Mouse (Mus musculus): ENCODE measurements at regions not wholly inside any gene's neighbourhood (a gene's known extent, or its start where the extent isn't known, plus 50 kb on each side); places are given as distances from the start of the nearest gene placed in this dataset.

GRCm38 (mm10) chr6:117650541-117650940 is 190.4 kb upstream of the Zfp637 start:
- H3K4me1 ChIP-seq (ENCODE audit: control insufficient read depth in 1 of 2, insufficient read depth in 2 of 2, low read length in 2 of 2) = no peaks in the 10 kb centered on the region
- no peak for TF ChIP-seq TCF12 (IDR thresholded peaks at IDR 0.05; ENCODE audit: low read depth, low read length)
- TF ChIP-seq ETS1 (IDR thresholded peaks at IDR 0.05; ENCODE audit: low read depth, low read length) = no peak
- TF ChIP-seq ZC3H11A (IDR thresholded peaks at IDR 0.05; ENCODE audit: low read depth, low read length) = no peak
- TF ChIP-seq GABPA (IDR thresholded peaks at IDR 0.05; ENCODE audit: low read depth, low read length) = no peak
- TF ChIP-seq SIN3A (IDR thresholded peaks at IDR 0.05; ENCODE audit: low read length) = no peak
- no peak for TF ChIP-seq TAL1 (IDR thresholded peaks at IDR 0.05; ENCODE audit: low read length)
- TF ChIP-seq JUND (IDR thresholded peaks at IDR 0.05; ENCODE audit: low read depth, low read length) = no peak
- TF ChIP-seq SMC3 (IDR thresholded peaks at IDR 0.05; ENCODE audit: low read depth, low read length) = no peak
- TF ChIP-seq KAT2A (conservative IDR thresholded peaks at IDR 0.05; ENCODE audit: low read depth, low read length) = no peak
- no peak for TF ChIP-seq BHLHE40 (IDR thresholded peaks at IDR 0.05; ENCODE audit: borderline replicate concordance, low read depth, low read length)
- no peak for TF ChIP-seq POLR2A (IDR thresholded peaks at IDR 0.05; ENCODE audit: control insufficient read depth in 1 of 2, insufficient read depth in 1 of 2, low read depth in 1 of 2, low read length in 2 of 2, poor library complexity in 1 of 2)
- TF ChIP-seq CTCF (IDR thresholded peaks at IDR 0.05 in 2 of 3, conservative IDR thresholded peaks at IDR 0.05 in 1 of 3; ENCODE audit: control insufficient read depth in 1 of 3, insufficient read depth in 1 of 3, low read depth in 2 of 3, low read length in 3 of 3, poor library complexity in 1 of 3, severe bottlenecking in 1 of 3) = no peak
- TF ChIP-seq EP300 (IDR thresholded peaks at IDR 0.05; ENCODE audit: low read depth in 1 of 2, low read length in 2 of 2) = no peak
- no peak for TF ChIP-seq MAFK (IDR thresholded peaks at IDR 0.05; ENCODE audit: borderline replicate concordance, low read depth, low read length)
- TF ChIP-seq GATA1 (IDR thresholded peaks at IDR 0.05; ENCODE audit: low read depth, low read length) = no peak
- no peak for TF ChIP-seq UBTF (IDR thresholded peaks at IDR 0.05; ENCODE audit: borderline replicate concordance, insufficient read depth, low read depth, low read length)
- TF ChIP-seq POLR2AphosphoS2 (IDR thresholded peaks at IDR 0.05; ENCODE audit: low read length) = no peak
- no peak for TF ChIP-seq ZMIZ1 (IDR thresholded peaks at IDR 0.05; ENCODE audit: low read depth, low read length)
- no peak for TF ChIP-seq HCFC1 (IDR thresholded peaks at IDR 0.05; ENCODE audit: low read depth, low read length)
- TF ChIP-seq CHD2 (IDR thresholded peaks at IDR 0.05; ENCODE audit: low read length) = no peak
- H3K79me2 ChIP-seq (ENCODE audit: control insufficient read depth, insufficient read depth, low read length, poor library complexity) = no peaks in the 10 kb centered on the region
- no peaks in the 10 kb centered on the region for H3K9me3 ChIP-seq (replicated peaks; ENCODE audit: insufficient read depth, low read length)
- H3K9ac ChIP-seq (ENCODE audit: control insufficient read depth, low read depth, low read length, poor library complexity, severe bottlenecking) = no peak overlapping the region
- no peaks in the 10 kb centered on the region for H3K36me3 ChIP-seq (ENCODE audit: control insufficient read depth in 1 of 2, insufficient read depth in 2 of 2, low read length in 2 of 2)
- no peaks in the 10 kb centered on the region for H3K27me3 ChIP-seq (ENCODE audit: control insufficient read depth in 1 of 2, insufficient read depth in 2 of 2, low read length in 2 of 2)
- no peak for DNase-seq (ENCODE audit: low read depth, low spot score)
- no peak overlapping the region for H3K4me3 ChIP-seq (ENCODE audit: control insufficient read depth in 1 of 2, insufficient read depth in 1 of 2, low read depth in 2 of 2, low read length in 2 of 2)
- H3K27ac ChIP-seq (ENCODE audit: control insufficient read depth, low read depth, low read length) = no peak overlapping the region

- H3K27me3 ChIP-seq (ENCODE audit: control insufficient read depth in 1 of 2, insufficient read depth in 2 of 2, low read length in 2 of 2) = no peaks in the 10 kb centered on the region
- no peak overlapping the region for H3K4me3 ChIP-seq (ENCODE audit: control insufficient read depth in 1 of 2, insufficient read depth in 1 of 2, low read depth in 2 of 2, low read length in 2 of 2)
- DNase-seq (ENCODE audit: low read depth, low spot score) = no peak
- no peak for TF ChIP-seq SIN3A (IDR thresholded peaks at IDR 0.05; ENCODE audit: low read length)
- no peak for TF ChIP-seq TCF12 (IDR thresholded peaks at IDR 0.05; ENCODE audit: low read depth, low read length)
- TF ChIP-seq CHD2 (IDR thresholded peaks at IDR 0.05; ENCODE audit: low read length) = no peak
- TF ChIP-seq POLR2AphosphoS2 (IDR thresholded peaks at IDR 0.05; ENCODE audit: low read length) = no peak
- TF ChIP-seq HCFC1 (IDR thresholded peaks at IDR 0.05; ENCODE audit: low read depth, low read length) = no peak
- TF ChIP-seq ZNF384 (IDR thresholded peaks at IDR 0.05; ENCODE audit: low read depth, low read length) = no peak
- TF ChIP-seq MAX (IDR thresholded peaks at IDR 0.05; ENCODE audit: low read length) = no peak
- TF ChIP-seq GABPA (IDR thresholded peaks at IDR 0.05; ENCODE audit: low read depth, low read length) = no peak
- TF ChIP-seq MYB (IDR thresholded peaks at IDR 0.05; ENCODE audit: low read depth, low read length) = no peak
- no peak for TF ChIP-seq POLR2AphosphoS5 (IDR thresholded peaks at IDR 0.05; ENCODE audit: borderline replicate concordance, low read depth, low read length)
- no peak for TF ChIP-seq ETS1 (IDR thresholded peaks at IDR 0.05; ENCODE audit: low read depth, low read length)
- TF ChIP-seq POLR2A (IDR thresholded peaks at IDR 0.05; ENCODE audit: control insufficient read depth in 1 of 2, insufficient read depth in 1 of 2, low read depth in 1 of 2, low read length in 2 of 2, poor library complexity in 1 of 2) = no peak
- no peak for TF ChIP-seq MAFK (IDR thresholded peaks at IDR 0.05; ENCODE audit: borderline replicate concordance, low read depth, low read length)
- TF ChIP-seq ELF1 (IDR thresholded peaks at IDR 0.05; ENCODE audit: low read depth, low read length) = no peak
- TF ChIP-seq BHLHE40 (IDR thresholded peaks at IDR 0.05; ENCODE audit: borderline replicate concordance, low read depth, low read length) = no peak
- TF ChIP-seq NELFE (IDR thresholded peaks at IDR 0.05; ENCODE audit: low read depth, low read length) = no peak
- TF ChIP-seq NRF1 (IDR thresholded peaks at IDR 0.05; ENCODE audit: insufficient read depth, low read depth, low read length, poor library complexity, severe bottlenecking) = no peak
- no peak for TF ChIP-seq ZC3H11A (IDR thresholded peaks at IDR 0.05; ENCODE audit: low read depth, low read length)
- H3K9ac ChIP-seq (ENCODE audit: control insufficient read depth, low read depth, low read length, poor library complexity, severe bottlenecking) = no peak overlapping the region
- no peaks in the 10 kb centered on the region for H3K9me3 ChIP-seq (replicated peaks; ENCODE audit: insufficient read depth, low read length)
- H3K36me3 ChIP-seq (ENCODE audit: control insufficient read depth in 1 of 2, insufficient read depth in 2 of 2, low read length in 2 of 2) = no peaks in the 10 kb centered on the region
- H3K4me1 ChIP-seq (ENCODE audit: control insufficient read depth in 1 of 2, insufficient read depth in 2 of 2, low read length in 2 of 2) = no peaks in the 10 kb centered on the region
- H3K79me2 ChIP-seq (ENCODE audit: control insufficient read depth, insufficient read depth, low read length, poor library complexity) = no peaks in the 10 kb centered on the region
- H3K27ac ChIP-seq (ENCODE audit: control insufficient read depth, low read depth, low read length) = no peak overlapping the region
Measured at GRCm38 (mm10) chr6:117651551-117651950, 189.4 kb upstream of the Zfp637 start.
